Mouse (Mus musculus) kidney, embryonic 16.5 days (tissue): ENCODE results near the gene Vkorc1. TPM values are rescaled to one million over a fixed set of nuclear protein-coding genes. Genes with fewer than 3 reads are reported as not detected.

Experiments used
- ATAC-seq: fragments of 200-750 bp; cut with Nextera tagmentation; 2 replicates; pipeline ENCODE4 v1.8.0; 2017; ENCODE audit warnings: moderate TSS enrichment; ENCODE audit not compliant: low FRiP score, low TSS enrichment
- H3K27ac ChIP-seq: fragments of 300-500 bp; sonication (generic); 2 replicates; pipeline ENCODE4 v1.5.1; 2014; ENCODE audit warnings: low read length
- H3K27me3 ChIP-seq: fragments of 300-500 bp; sonication (generic); 2 replicates; pipeline ENCODE4 v1.6.1; 2014; ENCODE audit warnings: low read length, control low read depth, mixed read lengths; ENCODE audit not compliant: insufficient read depth
- H3K36me3 ChIP-seq: fragments of 300-500 bp; sonication (generic); 2 replicates; pipeline ENCODE4 v1.6.1; 2014; ENCODE audit warnings: low read length, control low read depth, mixed read lengths; ENCODE audit not compliant: insufficient read depth
- H3K4me1 ChIP-seq: fragments of 300-500 bp; sonication (generic); 2 replicates; pipeline ENCODE4 v1.6.1; 2014; ENCODE audit warnings: low read length, control low read depth, mixed read lengths; ENCODE audit not compliant: insufficient read depth
- H3K4me2 ChIP-seq: fragments of 300-500 bp; sonication (generic); replicated peaks from 2 replicates; pipeline ENCODE4 v1.6.1; 2014; ENCODE audit warnings: low read depth, low read length
- H3K4me3 ChIP-seq: fragments of 300-500 bp; sonication (generic); 2 replicates; pipeline ENCODE4 v1.5.1; 2014; ENCODE audit warnings: mild to moderate bottlenecking, low read length
- H3K9ac ChIP-seq: fragments of 300-500 bp; sonication (generic); replicated peaks from 2 replicates; pipeline ENCODE4 v1.6.1; 2014; ENCODE audit warnings: low read length
- H3K9me3 ChIP-seq: fragments of 300-500 bp; sonication (generic); 2 replicates; pipeline ENCODE4 v1.6.1; 2016; ENCODE audit warnings: low read length, control low read depth
- WGBS: fragments of 180-500 bp; shearing (Covaris S2); extraction: QIAGEN DNeasy Blood & Tissue Kit; methylation state at CpG from one replicate; pipeline ENCODE4 v1.1.7; 2014; 5-methylcytosine and 5-hydroxymethylcytosine counted together
- polyA plus RNA-seq: library from polyadenylated mRNA; unstranded; fragments of >200 nt; fragmentation: Nextera tagmentation; extraction: Ambion mirVana; gene quantifications from 2 replicates; pipeline ENCODE4 v1.2.1, GENCODE M21; 2015

Gene Vkorc1
- polyA plus RNA-seq, 1 experiment from 2014 or later: 168 TPM

GRCm38 (mm10) chr7:127867641-127868040 is 27.8 kb downstream of the Vkorc1 start:
- no peak for ATAC-seq
- Histone ChIP-seq H3K9me3 (no peaks in the 10 kb centered on the region), H3K4me2 (no peak overlapping the region), H3K4me1 (no peaks in the 10 kb centered on the region), H3K27ac (no peak overlapping the region), H3K9ac (no peak overlapping the region), H3K27me3 (no peaks in the 10 kb centered on the region), H3K36me3 (peaks cover 32% of the 10 kb centered on the region), H3K4me3 (no peak overlapping the region)
- 96% methylated on average over 18 of the region's 18 CpGs for WGBS

GRCm38 (mm10) chr7:127866434-127866833 is 29.0 kb downstream of the Vkorc1 start:
- no peak overlapping the region for H3K4me3 ChIP-seq
- H3K27me3 ChIP-seq: no peaks in the 10 kb centered on the region
- no peaks in the 10 kb centered on the region for H3K4me1 ChIP-seq
- H3K4me2 ChIP-seq: no peak overlapping the region
- peaks cover 32% of the 10 kb centered on the region for H3K36me3 ChIP-seq
- no peak overlapping the region for H3K27ac ChIP-seq
- 91% methylated on average over 12 of the region's 12 CpGs for WGBS
- no peaks in the 10 kb centered on the region for H3K9me3 ChIP-seq
- ATAC-seq: no peak
- H3K9ac ChIP-seq: no peak overlapping the region

GRCm38 (mm10) chr7:127858258-127858657 is 37.2 kb downstream of the Vkorc1 start:
- Histone ChIP-seq H3K27me3 (no peaks in the 10 kb centered on the region), H3K4me3 (no peak overlapping the region), H3K4me2 (no peak overlapping the region), H3K9me3 (no peaks in the 10 kb centered on the region), H3K36me3 (no peaks in the 10 kb centered on the region), H3K27ac (no peak overlapping the region), H3K4me1 (no peaks in the 10 kb centered on the region), H3K9ac (no peak overlapping the region)
- ATAC-seq: no peak
- 98% methylated on average over 6 of the region's 6 CpGs for WGBS

GRCm38 (mm10) chr7:127850906-127851305 is 44.5 kb downstream of the Vkorc1 start:
- no peak overlapping the region for H3K9ac ChIP-seq
- peaks cover 21% of the 10 kb centered on the region for H3K36me3 ChIP-seq
- no peaks in the 10 kb centered on the region for H3K27me3 ChIP-seq
- no peaks in the 10 kb centered on the region for H3K4me1 ChIP-seq
- H3K4me3 ChIP-seq: no peak overlapping the region
- H3K4me2 ChIP-seq: no peak overlapping the region
- no peak overlapping the region for H3K27ac ChIP-seq
- 51% methylated on average over 5 of the region's 5 CpGs for WGBS
- no peak for ATAC-seq
- H3K9me3 ChIP-seq: no peaks in the 10 kb centered on the region

- no peak for ATAC-seq
- Histone ChIP-seq H3K9ac (no peak overlapping the region), H3K4me1 (no peaks in the 10 kb centered on the region), H3K27ac (no peak overlapping the region), H3K27me3 (no peaks in the 10 kb centered on the region), H3K4me2 (no peak overlapping the region), H3K9me3 (no peaks in the 10 kb centered on the region), H3K36me3 (peaks cover 25% of the 10 kb centered on the region), H3K4me3 (no peak overlapping the region)
- WGBS: 77% methylated on average over 6 of the region's 6 CpGs
Measured at GRCm38 (mm10) chr7:127849973-127850875, 45.2 kb downstream of the Vkorc1 start.

Other genes starting within 250 kb of the Vkorc1 start
- 50.5 and 54.5 TPM in 2 replicates for gene Bcl7c, start 186.7 kb downstream of the Vkorc1 start, polyA plus RNA-seq
- gene Ctf1, start 182.9 kb downstream of the Vkorc1 start, polyA plus RNA-seq: 14.0 and 14.7 TPM in 2 replicates
- 0.15 and 0.32 TPM in 2 replicates for gene Ctf2, start 163.5 kb downstream of the Vkorc1 start, polyA plus RNA-seq
- 5.4 TPM in 2 replicates for gene Fbxl19, start 151.1 kb downstream of the Vkorc1 start, polyA plus RNA-seq
- gene Orai3, start 125.8 kb downstream of the Vkorc1 start, polyA plus RNA-seq: 31.2 and 34.8 TPM in 2 replicates
- gene Setd1a, start 118.9 kb downstream of the Vkorc1 start, polyA plus RNA-seq: 18.9 and 19.4 TPM in 2 replicates
- gene Gm49388, start 110.0 kb downstream of the Vkorc1 start, polyA plus RNA-seq: not detected in 2 replicates
- 28.2 and 33.2 TPM in 2 replicates for gene Hsd3b7, start 95.0 kb downstream of the Vkorc1 start, polyA plus RNA-seq
- 44.6 and 48.0 TPM in 2 replicates for gene Stx4a, start 71.3 kb downstream of the Vkorc1 start, polyA plus RNA-seq
- gene Stx1b, start 71.1 kb downstream of the Vkorc1 start, polyA plus RNA-seq: 3.6 and 4.4 TPM in 2 replicates
- gene Zfp646, start 19.4 kb downstream of the Vkorc1 start, polyA plus RNA-seq: 13.0 and 15.7 TPM in 2 replicates
- 21.0 and 25.6 TPM in 2 replicates for gene Zfp668, start 18.8 kb downstream of the Vkorc1 start, polyA plus RNA-seq
- gene Prss53, start 4.6 kb downstream of the Vkorc1 start, polyA plus RNA-seq: 5.9 and 6.5 TPM in 2 replicates
- not detected in 2 replicates for gene Gm21974, start 163 bp downstream of the Vkorc1 start, polyA plus RNA-seq
- gene Bckdk, start 8.5 kb upstream of the Vkorc1 start, polyA plus RNA-seq: 155 and 156 TPM in 2 replicates
- 42.7 and 44.4 TPM in 2 replicates for gene Kat8, start 16.9 kb upstream of the Vkorc1 start, polyA plus RNA-seq
- 93.2 and 98.7 TPM in 2 replicates for gene Prss8, start 34.5 kb upstream of the Vkorc1 start, polyA plus RNA-seq
- 15.2 TPM in 2 replicates for gene Prss36, start 51.1 kb upstream of the Vkorc1 start, polyA plus RNA-seq
- gene Fus, start 71.8 kb upstream of the Vkorc1 start, polyA plus RNA-seq: 359 and 373 TPM in 2 replicates
- gene Pycard, start 98.2 kb upstream of the Vkorc1 start, polyA plus RNA-seq: 60.1 and 61.8 TPM in 2 replicates
- gene Trim72, start 108.3 kb upstream of the Vkorc1 start, polyA plus RNA-seq: 0.16 and 0.23 TPM in 2 replicates
- 0.80 and 1.0 TPM in 2 replicates for gene Itgam, start 167.0 kb upstream of the Vkorc1 start, polyA plus RNA-seq
- gene Gm49368, start 167.1 kb upstream of the Vkorc1 start, polyA plus RNA-seq: not detected in 2 replicates
- 0.06 TPM in 2 replicates for gene Itgax, start 233.9 kb upstream of the Vkorc1 start, polyA plus RNA-seq